Mouse (Mus musculus) thymus, postnatal 4 days (tissue): ENCODE data around the gene Rpl23.
A peak's percentile ranks its signal among the peaks of the same experiment; 100 is the strongest.
"Not testable (repeated sequence)": the region's sequence is repeated elsewhere in the genome, so short reads cannot be mapped to it uniquely, and the experiment has no call there.

ENCODE experiments used
- DNase-seq: peaks from one replicate; pipeline ENCODE4 v3.0.0; 2021

Gene Rpl23

GRCm38 (mm10) chr11:97799146-97799993 lies 17.1 kb upstream of the Rpl23 start:
- peak; percentile 88 for DNase-seq

GRCm38 (mm10) chr11:97798782-97799145 lies 16.5 kb upstream of the Rpl23 start, which contains the start of gene Lasp1:
Gene Lasp1, plus strand, starts transcription at chr11:97799000.
- DNase-seq, result peak; percentile 95

- DNase-seq, result no peak
These were observed 15.8 kb upstream of the Rpl23 start for GRCm38 (mm10) chr11:97798083-97798435.

GRCm38 (mm10) chr11:97797369-97798082 lies 15.3 kb upstream of the Rpl23 start:
- DNase-seq, result no peak

GRCm38 (mm10) chr11:97796910-97797309 lies 14.7 kb upstream of the Rpl23 start:
- DNase-seq, result peak; percentile 84

- DNase-seq, result no peak
These were observed 10.9 kb upstream of the Rpl23 start for GRCm38 (mm10) chr11:97793165-97793564.

- DNase-seq, result not testable (repeated sequence)
These were observed 8.7 kb upstream of the Rpl23 start for GRCm38 (mm10) chr11:97790778-97791438.

GRCm38 (mm10) chr11:97789727-97790126 lies 7.5 kb upstream of the Rpl23 start:
- no peak for DNase-seq

- DNase-seq, result no peak
These were observed 5.7 kb upstream of the Rpl23 start for GRCm38 (mm10) chr11:97787961-97788360.

- no peak for DNase-seq
These were observed 293 bp upstream of the Rpl23 start for GRCm38 (mm10) chr11:97782564-97782895.

- DNase-seq, result no peak
These were observed 782 bp downstream of the Rpl23 start for GRCm38 (mm10) chr11:97781478-97781831.

- no peak for DNase-seq
These were observed 2.1 kb downstream of the Rpl23 start for GRCm38 (mm10) chr11:97779968-97780701.

- DNase-seq, result no peak
These were observed 3.3 kb downstream of the Rpl23 start for GRCm38 (mm10) chr11:97778918-97779317.

GRCm38 (mm10) chr11:97777129-97777529 lies 5.1 kb downstream of the Rpl23 start:
- DNase-seq, result peak; percentile 50

GRCm38 (mm10) chr11:97776497-97777128 lies 5.6 kb downstream of the Rpl23 start:
- DNase-seq, result no peak

GRCm38 (mm10) chr11:97775808-97776496 lies 6.3 kb downstream of the Rpl23 start, which contains the start of gene 1700001P01Rik:
Gene 1700001P01Rik, minus strand, starts transcription at chr11:97775918.
- DNase-seq, result no peak

- no peak for DNase-seq
These were observed 7.1 kb downstream of the Rpl23 start for GRCm38 (mm10) chr11:97775186-97775585.

- no peak for DNase-seq
These were observed 10.8 kb downstream of the Rpl23 start for GRCm38 (mm10) chr11:97771410-97771809.

GRCm38 (mm10) chr11:97769704-97770103 lies 12.5 kb downstream of the Rpl23 start:
- no peak for DNase-seq

GRCm38 (mm10) chr11:97766154-97766881 lies 15.9 kb downstream of the Rpl23 start, which contains the start of gene Cwc25:
Gene Cwc25, minus strand, starts transcription at chr11:97766556.
- peak; percentile 95 for DNase-seq

GRCm38 (mm10) chr11:97761638-97762037 lies 20.6 kb downstream of the Rpl23 start:
- no peak for DNase-seq
